Mouse (Mus musculus): ENCODE data around the gene Gopc. TPM values are rescaled to one million over a fixed set of nuclear protein-coding genes. Genes with fewer than 3 reads are reported as not detected.

Gopc gene
- polyA plus RNA-seq, 1 experiment: 30.9 TPM

GRCm38 (mm10) chr10:52384823-52385610, 3.1 kb upstream of the Gopc start:
- H3K27ac ChIP-seq (ENCODE audit: insufficient read depth, low read length): no peak overlapping the region
- DNase-seq: peak; percentile 64
- TF ChIP-seq POLR2A (IDR thresholded peaks at IDR 0.05; ENCODE audit: borderline replicate concordance, insufficient read depth, low read length): no peak
- TF ChIP-seq CTCF (IDR thresholded peaks at IDR 0.05; ENCODE audit: borderline replicate concordance, insufficient read depth, low read depth, low read length): peak; percentile 85
- peaks cover 5% of the 10 kb centered on the region; the same call in 1 of the 2 replicates for H3K4me1 ChIP-seq (ENCODE audit: control insufficient read depth, insufficient read depth, low read length)
- no peak overlapping the region for H3K4me3 ChIP-seq (replicated peaks; ENCODE audit: insufficient read depth, low read depth, low read length)
- H3K27me3 ChIP-seq (ENCODE audit: control insufficient read depth, insufficient read depth, low read length): no peaks in the 10 kb centered on the region
- 16% methylated on average over 8 of the region's 8 CpGs for WGBS

DNA sequence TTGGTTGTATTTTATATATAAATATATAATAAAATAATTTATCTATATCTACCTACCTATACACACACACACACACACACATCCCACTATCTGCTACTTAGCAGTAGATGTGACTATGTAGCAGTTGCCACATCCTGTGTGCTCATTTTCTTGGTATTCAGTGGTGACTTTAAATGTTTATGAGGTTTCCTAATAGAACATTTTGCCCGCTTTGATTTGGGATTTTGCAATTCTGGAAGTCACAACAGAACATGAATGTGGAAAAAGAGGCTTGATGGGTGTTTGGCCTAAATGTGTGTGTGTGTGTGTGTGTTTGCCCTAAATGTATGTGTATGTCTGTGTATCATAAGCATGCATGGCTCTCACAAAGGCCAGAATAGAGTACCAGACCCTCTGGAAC, 1.6 kb upstream of the Gopc start:
- TF ChIP-seq CTCF (IDR thresholded peaks at IDR 0.05; ENCODE audit: borderline replicate concordance, insufficient read depth, low read depth, low read length) (no peak), POLR2A (IDR thresholded peaks at IDR 0.05; ENCODE audit: borderline replicate concordance, insufficient read depth, low read length) (no peak)
- H3K4me1 ChIP-seq (ENCODE audit: control insufficient read depth, insufficient read depth, low read length): peaks cover 5% of the 10 kb centered on the region; the same call in 1 of the 2 replicates
- no peaks in the 10 kb centered on the region for H3K27me3 ChIP-seq (ENCODE audit: control insufficient read depth, insufficient read depth, low read length)
- H3K4me3 ChIP-seq (replicated peaks; ENCODE audit: insufficient read depth, low read depth, low read length): no peak overlapping the region
- no peak for DNase-seq
- no peak overlapping the region for H3K27ac ChIP-seq (ENCODE audit: insufficient read depth, low read length)
- WGBS: 98% methylated on average over 1 of the region's 1 CpGs

DNA sequence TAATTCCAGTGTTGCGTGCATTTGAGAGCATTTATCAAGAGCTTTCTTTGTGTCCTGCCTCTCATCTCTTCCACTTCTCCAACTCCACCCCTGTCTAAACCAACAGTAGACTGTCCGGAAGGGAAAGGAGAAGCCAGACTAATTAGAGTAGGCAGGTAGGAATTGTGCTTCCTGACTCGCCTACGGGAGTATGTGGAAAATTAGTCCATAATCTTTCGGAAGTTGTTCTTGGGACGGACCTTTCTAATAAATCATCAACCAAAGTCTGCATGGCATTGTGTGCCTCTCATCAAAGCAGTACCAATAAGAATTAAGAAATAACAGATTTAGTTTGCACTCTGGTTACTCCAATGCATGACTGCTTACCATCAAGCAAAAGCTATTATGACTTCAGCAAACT, 1.1 kb upstream of the Gopc start:
- peaks cover 5% of the 10 kb centered on the region; the same call in 1 of the 2 replicates for H3K4me1 ChIP-seq (ENCODE audit: control insufficient read depth, insufficient read depth, low read length)
- H3K4me3 ChIP-seq (replicated peaks; ENCODE audit: insufficient read depth, low read depth, low read length): peak overlapping the region; percentile 68
- no peak overlapping the region for H3K27ac ChIP-seq (ENCODE audit: insufficient read depth, low read length)
- no peaks in the 10 kb centered on the region for H3K27me3 ChIP-seq (ENCODE audit: control insufficient read depth, insufficient read depth, low read length)
- no peak for TF ChIP-seq POLR2A (IDR thresholded peaks at IDR 0.05; ENCODE audit: borderline replicate concordance, insufficient read depth, low read length)
- no peak for TF ChIP-seq CTCF (IDR thresholded peaks at IDR 0.05; ENCODE audit: borderline replicate concordance, insufficient read depth, low read depth, low read length)
- DNase-seq: no peak
- WGBS: 84% methylated on average over 6 of the region's 6 CpGs

DNA sequence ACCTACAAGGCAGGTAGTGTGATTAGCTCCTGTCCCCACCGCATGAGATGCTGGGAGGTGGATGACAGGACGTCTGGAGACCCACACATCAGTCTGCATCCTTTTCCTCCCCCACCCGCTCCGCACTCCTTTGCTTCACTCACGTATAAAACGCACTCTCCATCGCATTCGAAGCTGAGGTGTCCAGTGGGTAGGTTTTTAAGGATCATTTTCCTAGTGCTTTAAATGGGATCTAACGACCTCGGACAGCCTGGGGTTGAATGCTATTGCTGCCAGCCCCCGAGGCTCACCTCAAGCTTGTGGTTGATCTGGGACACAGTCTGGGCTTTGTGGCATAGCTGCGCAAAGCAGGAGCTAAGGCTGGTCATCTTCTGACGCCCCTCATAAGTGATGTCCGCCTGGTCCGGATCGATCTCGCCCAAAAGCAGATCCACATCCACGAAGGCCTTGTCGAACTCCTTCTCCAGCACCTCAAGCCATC, 563 bp downstream of the Gopc start:
- peak in 1 of 2 experiments; percentile 48 for DNase-seq
- WGBS: under 1% methylated on average over 19 of the region's 19 CpGs
- TF ChIP-seq POLR2A (IDR thresholded peaks at IDR 0.05; ENCODE audit: borderline replicate concordance, insufficient read depth, low read length): no peak
- TF ChIP-seq CTCF (IDR thresholded peaks at IDR 0.05; ENCODE audit: borderline replicate concordance, insufficient read depth, low read depth, low read length): no peak
- no peaks in the 10 kb centered on the region for H3K27me3 ChIP-seq (ENCODE audit: control insufficient read depth, insufficient read depth, low read length)
- H3K4me3 ChIP-seq (replicated peaks; ENCODE audit: insufficient read depth, low read depth, low read length): peak overlapping the region; percentile 97
- H3K27ac ChIP-seq (ENCODE audit: insufficient read depth, low read length): peak overlapping the region; percentile 38
- peaks cover 5% of the 10 kb centered on the region; the same call in 1 of the 2 replicates for H3K4me1 ChIP-seq (ENCODE audit: control insufficient read depth, insufficient read depth, low read length)

DNA sequence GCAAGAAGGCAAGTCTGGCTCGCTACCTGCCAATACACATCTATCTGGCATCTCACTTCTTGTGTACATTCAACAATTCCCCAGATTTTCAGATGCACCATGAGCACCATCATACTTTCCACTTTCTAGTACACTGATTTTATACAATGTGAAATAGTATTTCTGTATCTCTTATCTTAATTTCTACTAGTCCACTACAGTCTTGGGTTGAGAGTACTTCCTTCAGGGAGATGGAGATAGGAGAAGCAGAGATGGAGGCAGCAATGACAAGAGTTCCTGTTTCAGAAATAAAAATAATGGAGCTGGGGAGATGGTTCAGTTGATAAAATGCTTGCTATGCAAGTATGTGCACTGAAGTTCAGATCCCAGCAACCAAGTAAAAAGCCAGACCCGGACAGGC, 4.1 kb downstream of the Gopc start:
- Histone ChIP-seq H3K4me3 (replicated peaks; ENCODE audit: insufficient read depth, low read depth, low read length) (no peak overlapping the region), H3K4me1 (ENCODE audit: control insufficient read depth, insufficient read depth, low read length) (peaks cover 1% of the 10 kb centered on the region; the same call in 1 of the 2 replicates), H3K27me3 (ENCODE audit: control insufficient read depth, insufficient read depth, low read length) (no peaks in the 10 kb centered on the region), H3K27ac (ENCODE audit: insufficient read depth, low read length) (no peak overlapping the region)
- no peak for DNase-seq
- 53% methylated on average over 2 of the region's 2 CpGs for WGBS
- TF ChIP-seq CTCF (IDR thresholded peaks at IDR 0.05; ENCODE audit: borderline replicate concordance, insufficient read depth, low read depth, low read length) (no peak), POLR2A (IDR thresholded peaks at IDR 0.05; ENCODE audit: borderline replicate concordance, insufficient read depth, low read length) (no peak)

DNA sequence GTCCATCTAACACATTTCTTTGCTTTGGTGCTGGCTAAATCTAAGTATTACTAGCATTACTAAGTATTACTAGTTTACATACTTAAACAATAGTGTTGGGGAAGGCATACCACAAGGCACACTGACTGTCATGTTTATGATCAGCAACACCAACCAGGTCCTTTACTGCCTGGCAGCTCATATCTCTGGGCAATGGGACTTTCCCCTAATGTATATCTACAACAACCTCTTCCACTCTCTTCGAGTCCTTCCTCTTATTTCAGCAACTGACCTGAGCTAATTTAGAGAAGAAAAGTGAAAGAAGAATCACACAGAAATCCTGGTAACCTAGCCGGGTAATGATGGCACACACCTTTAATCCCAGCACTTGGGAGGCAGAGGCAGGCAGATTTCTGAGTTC, 5.5 kb downstream of the Gopc start:
- DNase-seq: no peak
- no peaks in the 10 kb centered on the region for H3K27me3 ChIP-seq (ENCODE audit: control insufficient read depth, insufficient read depth, low read length)
- no peak overlapping the region for H3K27ac ChIP-seq (ENCODE audit: insufficient read depth, low read length)
- no peaks in the 10 kb centered on the region for H3K4me1 ChIP-seq (ENCODE audit: control insufficient read depth, insufficient read depth, low read length)
- TF ChIP-seq POLR2A (IDR thresholded peaks at IDR 0.05; ENCODE audit: borderline replicate concordance, insufficient read depth, low read length) (no peak), CTCF (IDR thresholded peaks at IDR 0.05; ENCODE audit: borderline replicate concordance, insufficient read depth, low read depth, low read length) (no peak)
- WGBS: 97% methylated on average over 2 of the region's 2 CpGs
- no peak overlapping the region for H3K4me3 ChIP-seq (replicated peaks; ENCODE audit: insufficient read depth, low read depth, low read length)

DNA sequence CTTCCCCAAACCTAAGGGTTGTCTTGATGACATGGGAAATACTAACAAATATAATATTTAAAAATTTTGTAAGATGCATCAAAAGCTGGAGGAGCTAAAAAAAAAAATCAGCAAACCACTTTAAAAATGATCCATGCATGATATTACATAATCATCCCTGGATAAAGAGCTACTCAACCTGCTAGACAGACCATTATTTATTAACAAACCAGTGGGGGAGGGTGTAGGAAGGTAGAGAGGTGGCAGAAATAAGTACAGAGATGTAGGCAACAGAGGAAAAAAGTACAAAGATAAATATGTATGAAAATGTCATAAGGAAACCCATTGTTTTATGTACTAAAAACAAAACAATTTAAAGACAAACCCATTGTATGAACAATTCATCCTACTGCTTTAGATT, 7.3 kb downstream of the Gopc start:
- no peak overlapping the region for H3K27ac ChIP-seq (ENCODE audit: insufficient read depth, low read length)
- no peak for DNase-seq
- no peak for TF ChIP-seq POLR2A (IDR thresholded peaks at IDR 0.05; ENCODE audit: borderline replicate concordance, insufficient read depth, low read length)
- no peak for TF ChIP-seq CTCF (IDR thresholded peaks at IDR 0.05; ENCODE audit: borderline replicate concordance, insufficient read depth, low read depth, low read length)
- no peaks in the 10 kb centered on the region for H3K27me3 ChIP-seq (ENCODE audit: control insufficient read depth, insufficient read depth, low read length)
- H3K4me3 ChIP-seq (replicated peaks; ENCODE audit: insufficient read depth, low read depth, low read length): no peak overlapping the region
- no peaks in the 10 kb centered on the region for H3K4me1 ChIP-seq (ENCODE audit: control insufficient read depth, insufficient read depth, low read length)

GRCm38 (mm10) chr10:52373834-52374233, 8.1 kb downstream of the Gopc start:
- 76% methylated on average over 4 of the region's 4 CpGs for WGBS
- Histone ChIP-seq H3K27ac (ENCODE audit: insufficient read depth, low read length) (no peak overlapping the region), H3K4me1 (ENCODE audit: control insufficient read depth, insufficient read depth, low read length) (no peaks in the 10 kb centered on the region), H3K4me3 (replicated peaks; ENCODE audit: insufficient read depth, low read depth, low read length) (no peak overlapping the region), H3K27me3 (ENCODE audit: control insufficient read depth, insufficient read depth, low read length) (no peaks in the 10 kb centered on the region)
- TF ChIP-seq CTCF (IDR thresholded peaks at IDR 0.05; ENCODE audit: borderline replicate concordance, insufficient read depth, low read depth, low read length) (no peak), POLR2A (IDR thresholded peaks at IDR 0.05; ENCODE audit: borderline replicate concordance, insufficient read depth, low read length) (no peak)
- no peak for DNase-seq
